ENCODE assay signal across 19 mouse cellular contexts in the genomic region with DNA sequence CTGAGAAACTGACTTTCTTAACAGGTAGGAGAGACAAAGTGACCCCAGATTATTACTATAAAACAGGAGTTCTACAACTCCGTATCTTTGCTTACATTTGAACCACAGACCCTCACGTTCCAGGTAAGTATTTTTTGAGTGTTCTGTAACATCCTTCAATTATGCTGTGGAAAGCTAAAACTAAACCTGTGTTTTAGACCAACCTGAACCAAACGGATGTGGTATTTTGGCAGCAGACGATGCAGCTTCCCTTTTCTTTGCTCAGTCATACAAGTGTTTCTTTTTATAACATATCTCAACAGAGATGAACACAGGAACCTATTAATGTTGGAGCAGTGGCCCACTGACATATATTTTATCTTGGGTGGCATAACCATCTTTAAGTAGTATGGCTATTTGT. TPM values are rescaled to one million over a fixed set of nuclear protein-coding genes. Genes with fewer than 3 reads are reported as not detected.
DNase-seq lines count a peak whose midpoint lies in the region; ATAC-seq and TF ChIP-seq lines count a peak whose summit lies in the region.
"Had no signal": no experiment of that assay in that cellular context is flagged by ENCODE, and none has a peak within 500 bp of the region (broad histone marks: within the 10 kb centered on the region; RNA-seq: fewer than 3 reads in every experiment).

No protein-coding gene starts in this region.

- no peaks in the 10 kb centered on the region for H3K27me3 ChIP-seq in forebrain, postnatal 0 days (ENCODE audit: insufficient read depth, low read length)
- no peaks in the 10 kb centered on the region for H3K27me3 ChIP-seq in hindbrain, embryonic 13.5 days
- H3K27me3 ChIP-seq: forebrain, embryonic 12.5 days; heart, embryonic 13.5 days; midbrain, embryonic 15.5 days had no signal

- H3K9me3 ChIP-seq in forebrain, postnatal 0 days (ENCODE audit: low read length) = no peaks in the 10 kb centered on the region
- no peaks in the 10 kb centered on the region for H3K9me3 ChIP-seq in hindbrain, embryonic 13.5 days
- H3K9me3 ChIP-seq: forebrain, embryonic 12.5 days; midbrain, embryonic 15.5 days had no signal

- H3K4me1 ChIP-seq in forebrain, postnatal 0 days (ENCODE audit: insufficient read depth) = no peaks in the 10 kb centered on the region
- no peaks in the 10 kb centered on the region for H3K4me1 ChIP-seq in hindbrain, embryonic 13.5 days (replicated peaks)
- H3K4me1 ChIP-seq: midbrain, embryonic 15.5 days had no signal

- DNase-seq in heart, adult 11 months = peak; percentile 21
- DNase-seq in heart, adult 18-20 months = no peak
- DNase-seq in 416B (ENCODE audit: low read depth) = peak; percentile 74
- no peak for DNase-seq in forebrain, postnatal 0 days
- DNase-seq in cerebellum, adult 11 months = no peak
- DNase-seq: cerebellum, postnatal 14 days; heart, postnatal 36 days; kidney, adult 9 months; layer of hippocampus, postnatal 36 days; liver; lung, embryonic 14.5 days; right cerebral cortex, postnatal 14 days had no signal

- no peak overlapping the region for H3K9ac ChIP-seq in forebrain, postnatal 0 days
- H3K9ac ChIP-seq in hindbrain, embryonic 13.5 days = no peak overlapping the region
- H3K9ac ChIP-seq: forebrain, embryonic 12.5 days; heart, embryonic 13.5 days; lung, embryonic 14.5 days; midbrain, embryonic 15.5 days had no signal

- TF ChIP-seq CTCF in forebrain, postnatal 0 days (IDR thresholded peaks at IDR 0.05; ENCODE audit: low read depth) = no peak

- no peak overlapping the region for H3K4me2 ChIP-seq in forebrain, postnatal 0 days (ENCODE audit: low read depth)
- H3K4me2 ChIP-seq in hindbrain, embryonic 13.5 days = no peak overlapping the region
- H3K4me2 ChIP-seq: forebrain, embryonic 12.5 days; heart, embryonic 13.5 days; lung, embryonic 14.5 days; midbrain, embryonic 15.5 days had no signal

- 97% methylated on average over 4 of the region's 4 CpGs for WGBS in forebrain, postnatal 0 days
- WGBS in hindbrain, embryonic 13.5 days = 98% methylated on average over 4 of the region's 4 CpGs

- no peak overlapping the region for H3K4me3 ChIP-seq in forebrain, postnatal 0 days (ENCODE audit: low read depth, low read length)
- H3K4me3 ChIP-seq in hindbrain, embryonic 13.5 days = no peak overlapping the region
- H3K4me3 ChIP-seq: forebrain, embryonic 12.5 days; heart, embryonic 13.5 days; midbrain, embryonic 15.5 days had no signal

- ATAC-seq in activated CD4-positive, CD25-positive, alpha-beta regulatory T cell, adult 4 months = peak; percentile 72
- ATAC-seq in megakaryocyte progenitor cell, adult 5-6 weeks (replicated peaks; ENCODE audit: poor library complexity) = peak; percentile 68
- ATAC-seq in forebrain, postnatal 0 days = no peak
- ATAC-seq in hindbrain, embryonic 13.5 days (ENCODE audit: low FRiP score) = no peak
- ATAC-seq: midbrain, embryonic 15.5 days had no signal

- H3K27ac ChIP-seq in forebrain, postnatal 0 days (ENCODE audit: low read depth, low read length) = no peak overlapping the region
- no peak overlapping the region for H3K27ac ChIP-seq in hindbrain, embryonic 13.5 days
- H3K27ac ChIP-seq: forebrain, embryonic 12.5 days; heart, embryonic 13.5 days; macrophage; midbrain, embryonic 15.5 days had no signal

- H3K36me3 ChIP-seq in forebrain, postnatal 0 days (ENCODE audit: insufficient read depth) = 0 out of 2 replicates have a peak, but pooled peaks cover 2% of the 10 kb centered on the region
- H3K36me3 ChIP-seq in hindbrain, embryonic 13.5 days = peaks cover 36% of the 10 kb centered on the region

RNA-seq across cellular contexts. Expression of a gene that starts 18.9 kb away (rescaled TPM):
- 1 to 10 TPM; 3.5 to 5.4 TPM for total RNA-seq in heart, adult 18-20 months (2021)
- 10 to 100 TPM; 52.1 to 55.1 TPM for polyA plus RNA-seq in activated CD4-positive, CD25-positive, alpha-beta regulatory T cell, adult 4 months (2017; shearing (Covaris generic))
- 50.1 and 52.8 TPM in 2 replicates for total RNA-seq in megakaryocyte progenitor cell, adult 5-6 weeks (2015)
- 41.4 and 56.0 TPM in 2 replicates for total RNA-seq in megakaryocyte progenitor cell, adult 5-6 weeks (2017)
- 5.1 and 9.1 TPM in 2 replicates for total RNA-seq in forebrain, postnatal 0 days (2014; rRNA removed)
- polyA plus RNA-seq in forebrain, postnatal 0 days (2015; fragmentation: Nextera tagmentation; extraction: Ambion mirVana) = 6.9 and 7.8 TPM in 2 replicates
- polyA plus RNA-seq in hindbrain, embryonic 13.5 days (2015; fragmentation: Nextera tagmentation; extraction: Ambion mirVana) = 8.0 and 9.6 TPM in 2 replicates

Comparison
In these comparisons a context has a peak if more than half of its experiments do, and no peak if none do; other contexts are left out.
1. DNase-seq: peak in heart, adult 11 months (single experiment) and 416B (single experiment); none in heart, adult 18-20 months (0 of 2), forebrain, postnatal 0 days (single experiment) and cerebellum, adult 11 months (single experiment).
2. ATAC-seq: peak in activated CD4-positive, CD25-positive, alpha-beta regulatory T cell, adult 4 months (single experiment) and megakaryocyte progenitor cell, adult 5-6 weeks (single experiment); none in forebrain, postnatal 0 days (single experiment) and hindbrain, embryonic 13.5 days (single experiment).